Mouse (Mus musculus) midbrain, embryonic 14.5 days (tissue): Measurements from ENCODE around the gene Abcb1a. TPM values are rescaled to one million over a fixed set of nuclear protein-coding genes. Genes with fewer than 3 reads are reported as not detected.
"Not testable (repeated sequence)": the region's sequence is repeated elsewhere in the genome, so short reads cannot be mapped to it uniquely, and the experiment has no call there.

Source experiments
- ATAC-seq: fragments of 200-750 bp; cut with Nextera tagmentation; 2 replicates; pipeline ENCODE4 v1.8.0; 2017; ENCODE audit warnings: moderate number of reproducible peaks, moderate library complexity; ENCODE audit not compliant: low FRiP score, low TSS enrichment
- DNase-seq: peaks from one replicate; pipeline ENCODE4 v3.0.0-alpha.2; 2015
- H3K27ac ChIP-seq: fragments of 300-500 bp; sonication (generic); replicated peaks from 2 replicates; pipeline ENCODE4 v1.5.1; 2014; ENCODE audit warnings: mild to moderate bottlenecking, low read depth, low read length, moderate library complexity
- H3K27me3 ChIP-seq: fragments of 300-500 bp; sonication (generic); 2 replicates; pipeline ENCODE4 v1.6.1; 2014; ENCODE audit warnings: low read length, control low read depth, mixed read lengths; ENCODE audit not compliant: control insufficient read depth, insufficient read depth
- H3K36me3 ChIP-seq: fragments of 300-500 bp; sonication (generic); 2 replicates; pipeline ENCODE4 v1.6.1; 2014; ENCODE audit warnings: low read length, control low read depth; ENCODE audit not compliant: control insufficient read depth, insufficient read depth
- H3K4me1 ChIP-seq: fragments of 300-500 bp; sonication (generic); 2 replicates; pipeline ENCODE4 v1.6.1; 2014; ENCODE audit warnings: mild to moderate bottlenecking, antibody characterized with exemption, low read length, control low read depth; ENCODE audit not compliant: control insufficient read depth, insufficient read depth
- H3K4me2 ChIP-seq: fragments of 300-500 bp; sonication (generic); 2 replicates; pipeline ENCODE4 v1.6.1; 2014; ENCODE audit warnings: mild to moderate bottlenecking, low read length, moderate library complexity
- H3K4me3 ChIP-seq: fragments of 300-500 bp; sonication (generic); replicated peaks from 2 replicates; pipeline ENCODE4 v1.5.1; 2014; ENCODE audit warnings: low read depth, low read length
- H3K9ac ChIP-seq: fragments of 300-500 bp; sonication (generic); replicated peaks from 2 replicates; pipeline ENCODE4 v1.6.1; 2014; ENCODE audit warnings: mild to moderate bottlenecking, low read length, moderate library complexity
- H3K9me3 ChIP-seq: fragments of 300-500 bp; sonication (generic); 2 replicates; pipeline ENCODE4 v1.6.1; 2016; ENCODE audit warnings: low read length, control low read depth, mixed read lengths; ENCODE audit not compliant: control insufficient read depth
- WGBS: fragments of 180-500 bp; shearing (Covaris S2); extraction: QIAGEN DNeasy Blood & Tissue Kit; methylation state at CpG from one replicate; pipeline ENCODE4 v1.1.7; 2014; 5-methylcytosine and 5-hydroxymethylcytosine counted together
- polyA plus RNA-seq: library from polyadenylated mRNA; unstranded; fragments of >200 nt; fragmentation: Nextera tagmentation; extraction: Ambion mirVana; gene quantifications from 2 replicates; pipeline ENCODE4 v1.2.1, GENCODE M21; 2014

Abcb1a gene
- polyA plus RNA-seq, 1 experiment from 2014 or later = 2.1 TPM

- 88% methylated on average over 5 of the region's 5 CpGs for WGBS
- Histone ChIP-seq H3K27me3 (no peaks in the 10 kb centered on the region), H3K4me1 (no peaks in the 10 kb centered on the region), H3K4me2 (no peak overlapping the region), H3K36me3 (no peaks in the 10 kb centered on the region), H3K9ac (no peak overlapping the region), H3K4me3 (no peak overlapping the region), H3K27ac (no peak overlapping the region), H3K9me3 (no peaks in the 10 kb centered on the region)
- ATAC-seq (no peak), DNase-seq (no peak)
These were observed 27.7 kb downstream of the Abcb1a start for GRCm38 (mm10) chr5:8687550-8687949.

DNA sequence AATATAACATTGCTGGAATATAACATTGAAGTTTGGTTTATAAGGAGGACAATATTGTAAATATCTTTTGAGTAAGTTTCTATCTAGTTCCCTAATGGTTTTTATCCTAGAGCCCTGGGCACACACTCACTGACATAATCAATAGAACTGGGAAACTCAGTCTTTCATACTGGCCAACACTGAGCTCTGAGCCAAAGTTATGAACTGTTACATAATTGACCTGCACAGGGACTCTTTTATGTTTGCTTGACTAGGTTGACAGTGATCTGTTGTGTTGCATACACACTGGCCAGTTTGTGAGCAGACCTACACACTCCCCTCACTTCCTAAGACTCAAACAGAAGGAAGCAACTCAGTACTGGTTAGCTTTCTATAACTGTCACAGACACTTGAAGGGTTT lies 56.2 kb downstream of the Abcb1a start:
- Histone ChIP-seq H3K27ac (no peak overlapping the region), H3K4me3 (no peak overlapping the region), H3K4me1 (no peaks in the 10 kb centered on the region), H3K9ac (no peak overlapping the region), H3K9me3 (no peaks in the 10 kb centered on the region), H3K4me2 (no peak overlapping the region), H3K27me3 (no peaks in the 10 kb centered on the region), H3K36me3 (no peaks in the 10 kb centered on the region)
- ATAC-seq = no peak
- DNase-seq = no peak

DNA sequence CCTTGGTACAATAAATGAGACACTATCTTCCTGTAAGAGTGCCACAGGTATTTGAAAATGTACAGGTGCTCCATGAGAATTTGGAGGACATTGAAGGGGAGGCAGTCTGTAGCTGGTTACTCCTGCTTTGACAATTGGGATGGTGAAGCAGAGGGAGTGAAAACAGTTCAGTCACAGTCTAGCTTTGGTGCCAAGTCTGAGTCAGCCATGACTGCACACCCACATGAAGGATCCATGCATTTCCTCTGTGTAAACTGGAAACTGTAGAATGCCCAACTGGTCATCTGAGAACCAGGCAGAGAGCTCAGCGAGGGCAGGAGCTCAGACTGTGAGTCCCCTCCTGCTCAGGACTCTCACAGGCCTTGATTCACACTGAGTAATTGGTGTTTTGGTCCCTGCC lies 59.7 kb downstream of the Abcb1a start:
- Histone ChIP-seq H3K9ac (no peak overlapping the region), H3K9me3 (no peaks in the 10 kb centered on the region), H3K36me3 (no peaks in the 10 kb centered on the region), H3K4me3 (no peak overlapping the region), H3K4me1 (no peaks in the 10 kb centered on the region), H3K27ac (no peak overlapping the region), H3K4me2 (no peak overlapping the region), H3K27me3 (no peaks in the 10 kb centered on the region)
- 82% methylated on average over 1 of the region's 1 CpGs for WGBS
- DNase-seq = no peak
- ATAC-seq = no peak

GRCm38 (mm10) chr5:8722224-8722623 lies 62.3 kb downstream of the Abcb1a start:
- Histone ChIP-seq H3K9ac (no peak overlapping the region), H3K4me3 (no peak overlapping the region), H3K27ac (no peak overlapping the region), H3K4me2 (no peak overlapping the region), H3K9me3 (no peaks in the 10 kb centered on the region), H3K36me3 (no peaks in the 10 kb centered on the region), H3K27me3 (no peaks in the 10 kb centered on the region), H3K4me1 (no peaks in the 10 kb centered on the region)
- 65% methylated on average over 1 of the region's 1 CpGs for WGBS
- DNase-seq = no peak
- ATAC-seq = no peak

DNA sequence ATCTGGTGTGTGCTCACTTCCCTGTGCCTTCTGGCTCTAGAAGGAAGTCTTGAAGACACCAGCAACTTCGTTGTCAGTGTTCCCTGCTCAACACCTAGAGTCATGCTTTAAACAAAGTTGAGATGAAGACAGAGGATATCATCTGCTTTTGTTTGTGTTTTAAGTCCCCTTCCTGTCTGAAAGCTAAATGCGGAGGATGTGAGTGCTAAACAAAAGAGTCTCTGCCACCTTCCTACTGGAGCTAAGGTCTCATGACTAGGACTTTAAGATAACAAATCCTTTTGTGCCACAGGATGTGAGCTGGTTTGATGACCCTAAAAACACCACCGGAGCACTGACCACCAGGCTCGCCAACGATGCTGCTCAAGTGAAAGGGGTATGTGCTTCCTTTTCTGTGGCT lies 63.0 kb downstream of the Abcb1a start:
- Histone ChIP-seq H3K27ac (no peak overlapping the region), H3K4me1 (no peaks in the 10 kb centered on the region), H3K27me3 (no peaks in the 10 kb centered on the region), H3K36me3 (no peaks in the 10 kb centered on the region), H3K9me3 (no peaks in the 10 kb centered on the region), H3K4me2 (no peak overlapping the region), H3K4me3 (no peak overlapping the region), H3K9ac (no peak overlapping the region)
- no peak for DNase-seq
- ATAC-seq = no peak
- 88% methylated on average over 5 of the region's 5 CpGs for WGBS

DNA sequence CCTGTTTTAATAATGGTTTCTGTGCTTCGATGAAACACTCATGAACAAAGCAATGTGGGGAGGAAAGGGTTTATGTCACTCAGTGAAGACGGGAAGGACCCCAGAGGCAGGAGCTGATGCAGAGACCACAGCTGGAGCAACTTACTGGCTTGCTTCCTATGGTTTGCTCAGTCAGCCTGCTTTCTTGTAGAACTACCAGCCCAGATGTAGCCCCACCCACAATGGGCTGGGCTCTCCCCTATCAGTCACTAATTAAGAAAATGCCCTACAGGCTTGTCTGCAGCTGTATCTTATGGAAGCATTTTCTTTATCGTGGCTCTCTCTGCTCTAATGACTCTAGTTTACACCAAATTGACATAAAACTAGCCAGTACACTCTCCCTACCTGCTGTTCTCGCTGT lies 67.9 kb downstream of the Abcb1a start:
- no peak overlapping the region for H3K4me2 ChIP-seq
- no peaks in the 10 kb centered on the region for H3K9me3 ChIP-seq
- no peak overlapping the region for H3K4me3 ChIP-seq
- H3K36me3 ChIP-seq = no peaks in the 10 kb centered on the region
- no peaks in the 10 kb centered on the region for H3K4me1 ChIP-seq
- no peak overlapping the region for H3K9ac ChIP-seq
- ATAC-seq (no peak), DNase-seq (no peak)
- no peak overlapping the region for H3K27ac ChIP-seq
- WGBS = 59% methylated on average over 4 of the region's 4 CpGs
- no peaks in the 10 kb centered on the region for H3K27me3 ChIP-seq

DNA sequence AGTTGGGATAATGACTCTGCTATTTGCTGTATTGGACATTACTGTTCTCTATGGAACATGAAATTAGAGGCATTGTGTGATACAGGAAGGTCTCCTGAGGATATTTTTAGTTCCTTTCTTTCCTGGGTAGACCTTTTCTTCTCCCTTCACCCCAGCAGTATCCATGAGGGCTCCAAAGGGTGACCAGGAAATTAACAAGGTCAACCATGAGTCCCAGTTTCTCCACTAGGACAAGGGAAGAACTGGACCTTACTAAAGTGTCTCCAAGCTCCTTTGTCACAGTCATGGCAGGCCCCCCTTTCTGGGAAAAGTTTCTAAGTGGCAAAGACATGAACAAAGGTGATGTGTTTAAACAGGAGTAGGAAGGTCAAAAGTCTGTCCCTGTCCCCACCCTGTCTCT lies 72.8 kb downstream of the Abcb1a start:
- no peak overlapping the region for H3K4me3 ChIP-seq
- H3K27me3 ChIP-seq = no peaks in the 10 kb centered on the region
- H3K27ac ChIP-seq = no peak overlapping the region
- no peak for ATAC-seq
- H3K9me3 ChIP-seq = no peaks in the 10 kb centered on the region
- no peak overlapping the region for H3K4me2 ChIP-seq
- H3K4me1 ChIP-seq = no peaks in the 10 kb centered on the region
- no peak for DNase-seq
- no peaks in the 10 kb centered on the region for H3K36me3 ChIP-seq
- no peak overlapping the region for H3K9ac ChIP-seq

DNA sequence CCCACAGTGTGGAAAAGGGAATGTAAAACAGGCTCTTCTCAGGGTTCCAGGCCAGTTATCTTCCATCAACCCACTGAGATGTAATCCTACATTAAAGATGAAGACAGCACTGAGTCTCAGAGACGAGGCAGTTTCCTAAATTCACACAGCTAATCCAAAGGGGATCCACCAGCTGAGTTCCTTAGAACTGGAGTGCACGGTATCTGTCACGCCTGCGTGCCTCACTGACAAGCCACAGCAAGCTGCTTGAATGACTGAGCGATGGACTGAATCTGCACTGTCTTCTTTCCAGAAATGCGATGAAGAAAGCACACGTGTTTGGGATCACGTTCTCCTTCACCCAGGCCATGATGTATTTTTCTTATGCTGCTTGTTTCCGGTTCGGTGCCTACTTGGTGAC lies 73.4 kb downstream of the Abcb1a start:
- not testable (repeated sequence) for H3K36me3 ChIP-seq, H3K4me1 ChIP-seq, H3K4me2 ChIP-seq, DNase-seq, ATAC-seq, H3K9ac ChIP-seq, H3K27ac ChIP-seq, H3K27me3 ChIP-seq, H3K4me3 ChIP-seq, H3K9me3 ChIP-seq
- 50% methylated on average over 7 of the region's 10 CpGs for WGBS

DNA sequence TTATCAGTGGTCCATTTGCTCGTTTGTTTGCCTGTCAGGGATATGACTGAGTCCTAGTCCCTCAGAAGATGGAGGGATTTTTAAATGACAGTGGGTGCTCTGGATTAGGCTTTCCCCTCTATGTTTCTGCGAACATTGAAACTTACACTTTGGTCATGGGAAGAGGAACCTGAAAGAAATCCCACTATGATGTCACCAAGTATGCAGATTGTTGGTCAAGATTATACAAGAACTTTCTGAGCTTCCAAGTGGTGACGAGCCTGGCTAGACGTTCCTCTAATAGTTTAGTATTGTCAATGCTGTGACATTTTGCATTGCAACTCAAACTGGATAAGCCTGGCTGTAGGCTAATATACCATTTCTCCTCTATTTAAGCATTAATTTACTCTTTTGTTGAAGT lies 76.5 kb downstream of the Abcb1a start:
- DNase-seq (no peak), ATAC-seq (no peak)
- Histone ChIP-seq H3K27me3 (no peaks in the 10 kb centered on the region), H3K27ac (no peak overlapping the region), H3K4me1 (no peaks in the 10 kb centered on the region), H3K36me3 (no peaks in the 10 kb centered on the region), H3K9ac (no peak overlapping the region), H3K9me3 (no peaks in the 10 kb centered on the region), H3K4me2 (no peak overlapping the region), H3K4me3 (no peak overlapping the region)
- 84% methylated on average over 4 of the region's 4 CpGs for WGBS
